Mouse (Mus musculus): ENCODE measurements around the gene Tmem239.

DNA sequence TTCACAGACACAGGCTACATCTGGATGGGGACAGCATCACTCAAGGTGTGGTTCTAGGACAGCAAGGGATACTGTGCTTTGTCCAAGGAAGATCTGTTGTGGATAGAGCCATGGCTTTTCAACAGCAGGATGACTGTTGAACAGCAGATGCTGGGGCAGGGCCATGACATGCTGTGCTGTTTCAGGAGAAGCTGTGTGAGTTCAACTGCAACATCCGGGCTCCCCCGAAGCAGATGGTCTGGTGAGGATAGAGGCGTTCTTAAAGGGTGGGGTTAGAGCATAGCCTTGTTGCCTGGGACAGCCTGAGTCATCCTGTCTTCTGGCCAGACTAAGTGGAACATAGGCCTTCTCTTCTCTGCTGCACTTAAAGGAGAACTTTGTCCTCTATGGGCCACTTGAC, 32.6 kb downstream of the Tmem239 start:
- no peak for TF ChIP-seq CTCF (IDR thresholded peaks at IDR 0.05; ENCODE audit: low read depth, low read length)
- TF ChIP-seq TAL1 (conservative IDR thresholded peaks at IDR 0.05; ENCODE audit: low read depth, low read length) = no peak
- TF ChIP-seq GATA1 (IDR thresholded peaks at IDR 0.05; ENCODE audit: borderline replicate concordance, low read length) = no peak
- no peak for TF ChIP-seq POLR2AphosphoS5 (IDR thresholded peaks at IDR 0.05; ENCODE audit: insufficient replicate concordance, low read depth, low read length)
- TF ChIP-seq GATA2 (IDR thresholded peaks at IDR 0.05; ENCODE audit: borderline replicate concordance, low read depth, low read length) = no peak
